Mouse (Mus musculus) hindbrain, embryonic 13.5 days (tissue): Measurements from ENCODE around the gene Gm5617. TPM values are rescaled to one million over a fixed set of nuclear protein-coding genes. Genes with fewer than 3 reads are reported as not detected.
A peak's percentile ranks its signal among the peaks of the same experiment; 100 is the strongest.

Experiments used
- ATAC-seq: fragments of 200-750 bp; cut with Nextera tagmentation; 2 replicates; pipeline ENCODE4 v1.8.0; 2017; ENCODE audit warnings: moderate TSS enrichment; ENCODE audit not compliant: low FRiP score
- H3K27ac ChIP-seq: fragments of 300-500 bp; sonication (generic); 2 replicates; pipeline ENCODE4 v1.5.1; 2015; ENCODE audit warnings: inconsistent platforms, mild to moderate bottlenecking, moderate library complexity
- H3K27me3 ChIP-seq: fragments of 300-500 bp; sonication (generic); 2 replicates; pipeline ENCODE4 v1.6.1; 2015; ENCODE audit warnings: mild to moderate bottlenecking, inconsistent platforms
- H3K36me3 ChIP-seq: fragments of 300-500 bp; sonication (generic); 2 replicates; pipeline ENCODE4 v1.6.1; 2015; ENCODE audit warnings: mild to moderate bottlenecking, inconsistent platforms
- H3K4me1 ChIP-seq: fragments of 300-500 bp; sonication (generic); replicated peaks from 2 replicates; pipeline ENCODE4 v1.6.1; 2015; ENCODE audit warnings: inconsistent platforms
- H3K4me2 ChIP-seq: fragments of 300-500 bp; sonication (generic); 2 replicates; pipeline ENCODE4 v1.6.1; 2015; ENCODE audit warnings: inconsistent platforms, mild to moderate bottlenecking, moderate library complexity
- H3K4me3 ChIP-seq: fragments of 300-500 bp; sonication (generic); 2 replicates; pipeline ENCODE4 v1.5.1; 2015; ENCODE audit warnings: mild to moderate bottlenecking, inconsistent platforms
- H3K9ac ChIP-seq: fragments of 300-500 bp; sonication (generic); 2 replicates; pipeline ENCODE4 v1.6.1; 2015; ENCODE audit warnings: mild to moderate bottlenecking, inconsistent platforms
- H3K9me3 ChIP-seq: fragments of 300-500 bp; sonication (generic); 2 replicates; pipeline ENCODE4 v1.6.1; 2016; ENCODE audit warnings: inconsistent platforms
- WGBS: fragments of 180-500 bp; shearing (Covaris S2); methylation state at CpG from one replicate; pipeline ENCODE4 v1.1.7; 2015; 5-methylcytosine and 5-hydroxymethylcytosine counted together
- microRNA-seq: library from miRNA; unstranded; fragments of <30 nt; microRNA quantifications from one replicate; pipeline ENCODE4, GENCODE M21; 2016
- polyA plus RNA-seq: library from polyadenylated mRNA; unstranded; fragments of >200 nt; fragmentation: Nextera tagmentation; extraction: Ambion mirVana; gene quantifications from 2 replicates; pipeline ENCODE4 v1.2.1, GENCODE M21; 2015

Gene Gm5617
- polyA plus RNA-seq, 1 experiment from 2014 or later = 33.4 TPM

DNA sequence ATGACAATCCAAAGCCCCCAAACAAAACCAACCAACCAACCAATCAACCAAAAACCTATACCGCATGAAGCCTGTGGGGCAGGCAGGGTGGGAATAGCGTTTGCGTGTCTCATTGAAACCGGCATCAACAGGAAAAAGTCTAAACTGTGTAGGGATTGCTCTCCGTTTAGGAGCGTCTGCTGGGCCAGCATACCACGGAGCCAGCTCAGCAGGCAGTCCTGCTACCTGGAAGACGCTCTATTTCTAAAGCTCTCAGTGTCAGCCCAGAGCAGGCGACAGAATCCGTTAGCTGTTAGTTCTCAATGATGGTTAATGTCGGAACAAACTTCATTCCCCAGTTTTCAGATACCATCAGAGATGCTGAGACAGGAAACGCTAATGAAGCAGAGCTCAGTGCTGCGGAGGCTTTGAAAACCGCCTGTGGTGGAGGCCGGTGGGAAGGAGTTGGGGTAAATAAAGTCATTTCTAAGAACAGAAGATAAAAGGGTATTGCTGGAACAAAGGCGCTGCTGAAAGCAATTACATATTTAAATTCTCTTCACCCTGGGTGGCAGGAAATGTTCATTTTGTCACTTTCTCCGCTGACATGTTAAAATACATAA is 42.9 kb downstream of the Gm5617 start:
- Histone ChIP-seq H3K4me2 (peak overlapping the region; percentile 55), H3K9me3 (peaks cover 3% of the 10 kb centered on the region; the same call in 1 of the 2 replicates), H3K4me1 (peaks cover 15% of the 10 kb centered on the region), H3K4me3 (peak overlapping the region; percentile 27), H3K27me3 (no peaks in the 10 kb centered on the region), H3K36me3 (no peaks in the 10 kb centered on the region), H3K27ac (peak overlapping the region; percentile 67), H3K9ac (peak overlapping the region; percentile 55)
- no peak for ATAC-seq
- 1% methylated on average over 17 of the region's 17 CpGs for WGBS

GRCm38 (mm10) chr9:48538688-48539087 is 43.4 kb downstream of the Gm5617 start:
- H3K9ac ChIP-seq = peak overlapping the region; percentile 55
- peak overlapping the region; percentile 67 for H3K27ac ChIP-seq
- peaks cover 3% of the 10 kb centered on the region; the same call in 1 of the 2 replicates for H3K9me3 ChIP-seq
- no peak for ATAC-seq
- no peaks in the 10 kb centered on the region for H3K27me3 ChIP-seq
- H3K36me3 ChIP-seq = no peaks in the 10 kb centered on the region
- H3K4me3 ChIP-seq = peak overlapping the region; percentile 27
- WGBS = 13% methylated on average over 12 of the region's 12 CpGs
- peak overlapping the region; percentile 55 for H3K4me2 ChIP-seq
- peaks cover 15% of the 10 kb centered on the region for H3K4me1 ChIP-seq

Small RNAs within 50 kb of the gene (microRNA-seq; reads per million reads assigned to microRNA genes)
- gene Gm23653 = not detected

Other genes with a start within 250 kb of the Gm5617 start
- gene Nxpe2, start 142.0 kb upstream of the Gm5617 start, polyA plus RNA-seq = 0.30 and 0.91 TPM in 2 replicates
- gene Rexo2, start 14.8 kb upstream of the Gm5617 start, polyA plus RNA-seq = 80.8 and 91.1 TPM in 2 replicates
- gene Rbm7, start 143 bp upstream of the Gm5617 start, polyA plus RNA-seq = 85.8 and 93.7 TPM in 2 replicates
- 0.38 and 0.81 TPM in 2 replicates for gene Nnmt, start 109.7 kb downstream of the Gm5617 start, polyA plus RNA-seq